Mouse (Mus musculus) layer of hippocampus, postnatal 14 days (tissue): Measurements from ENCODE around the gene Olfr1337. TPM values are rescaled to one million over a fixed set of nuclear protein-coding genes. Genes with fewer than 3 reads are reported as not detected.
"Not testable (repeated sequence)": the region's sequence is repeated elsewhere in the genome, so short reads cannot be mapped to it uniquely, and the experiment has no call there.

Experiments used
- DNase-seq, 2 experiments: peaks; one replicate each; pipeline ENCODE4 v3.0.0; 2021 to 2022; ENCODE audit warnings: low spot score in 2 of 2, mixed read lengths in 1 of 2
- long read RNA-seq, 2 experiments: library from polyadenylated mRNA; stranded (forward); transcript quantifications; one replicate each; pipeline ENCODE4 v2.0.0; 2021
- total RNA-seq, 2 experiments: library from RNA; stranded (reverse); gene quantifications; 2 replicates each; pipeline ENCODE4 v1.2.3; 2021

Olfr1337 gene
- total RNA-seq = not detected
- long read RNA-seq, experiment 1 = 0 reads
- long read RNA-seq, experiment 2 = 0 reads

- no peak for DNase-seq
Observed at GRCm38 (mm10) chr4:118782486-118782885, at the start of gene Olfr1337. Olfr1337 (minus strand) TSS chr4:118782586.

GRCm38 (mm10) chr4:118818921-118819320 lies 36.5 kb upstream of the Olfr1337 start:
- DNase-seq = peak; percentile 5 to 67

- DNase-seq = no peak
Observed at GRCm38 (mm10) chr4:118809844-118810243, 27.5 kb upstream of the Olfr1337 start, which contains the start of gene Olfr1335. Olfr1335 (minus strand) TSS chr4:118809944.

GRCm38 (mm10) chr4:118792796-118793195 lies 10.4 kb upstream of the Olfr1337 start:
- DNase-seq = not testable (repeated sequence)

- DNase-seq = no peak
Observed at GRCm38 (mm10) chr4:118758637-118759036, 23.7 kb downstream of the Olfr1337 start, which contains the start of gene Olfr1338. Olfr1338 (minus strand) TSS chr4:118758737.

GRCm38 (mm10) chr4:118741881-118742280 lies 40.5 kb downstream of the Olfr1337 start:
- peak in 1 of 2 experiments; percentile 17 for DNase-seq

- no peak for DNase-seq
Observed at GRCm38 (mm10) chr4:118740988-118741698, 41.2 kb downstream of the Olfr1337 start.

GRCm38 (mm10) chr4:118739574-118739973 lies 42.8 kb downstream of the Olfr1337 start:
- no peak for DNase-seq

GRCm38 (mm10) chr4:118731875-118732274 lies 50.5 kb downstream of the Olfr1337 start, which contains the start of gene Olfr1339:
Olfr1339 (plus strand) TSS chr4:118732175.
- no peak for DNase-seq

Other genes with a start within 250 kb of the Olfr1337 start
- gene Tmem125, start 238.5 kb downstream of the Olfr1337 start, total RNA-seq = 1 to 10 TPM; 8.5 to 9.1 TPM
- under 1 TPM; 0.76 to 0.99 TPM for gene Cfap57, start 161.8 kb downstream of the Olfr1337 start, total RNA-seq
- 10 to 100 TPM; 49.2 to 55.5 TPM for gene Ebna1bp2, start 161.8 kb downstream of the Olfr1337 start, total RNA-seq
- not detected for gene Olfr62, start 123.6 kb downstream of the Olfr1337 start, total RNA-seq
- gene Olfr1342, start 89.8 kb downstream of the Olfr1337 start, total RNA-seq = not detected
- gene Olfr1341, start 79.1 kb downstream of the Olfr1337 start, total RNA-seq = not detected
- gene Olfr1340, start 62.4 kb downstream of the Olfr1337 start, total RNA-seq = not detected
- not detected for gene Olfr1339, start 50.4 kb downstream of the Olfr1337 start, total RNA-seq
- gene Olfr1338, start 23.8 kb downstream of the Olfr1337 start, total RNA-seq = not detected
- gene Olfr1335, start 27.4 kb upstream of the Olfr1337 start, total RNA-seq = not detected
- not detected for gene Olfr1333, start 53.7 kb upstream of the Olfr1337 start, total RNA-seq
- gene Olfr1331, start 82.1 kb upstream of the Olfr1337 start, total RNA-seq = not detected
- not detected for gene Olfr1330, start 106.0 kb upstream of the Olfr1337 start, total RNA-seq
- not detected for gene Olfr1329, start 134.9 kb upstream of the Olfr1337 start, total RNA-seq
- not detected for gene Olfr1328, start 156.0 kb upstream of the Olfr1337 start, total RNA-seq
- gene Lao1, start 179.0 kb upstream of the Olfr1337 start, total RNA-seq = 1 to 10 TPM in 1 of 2 experiments, under 1 TPM in 1; 0.95 to 1.2 TPM